Comparison of ENCODE assay signal across 16 mouse cellular contexts in genomic region chr10:75641721-75642222, GRCm38 (mm10). TPM values are rescaled to one million over a fixed set of nuclear protein-coding genes. Genes with fewer than 3 reads are reported as not detected.
DNase-seq lines count a peak whose midpoint lies in the region; ATAC-seq lines count a peak whose summit lies in the region.
"Had no signal": no experiment of that assay in that cellular context is flagged by ENCODE, and none has a peak within 500 bp of the region (broad histone marks: within the 10 kb centered on the region; RNA-seq: fewer than 3 reads in every experiment).

No protein-coding gene starts in this region.

- DNase-seq in right cerebral cortex, adult 18-20 months = peak; percentile 1
- no peak for DNase-seq in right cerebral cortex, adult 2 months (ENCODE audit: low spot score in 2 of 2)
- DNase-seq in cerebellum, adult 9-10 months = peak; percentile 51
- no peak for DNase-seq in frontal cortex, postnatal 10 days (ENCODE audit: low spot score in 2 of 2)
- no peak for DNase-seq in testis, postnatal 14 days (ENCODE audit: low spot score)
- no peak for DNase-seq in left cerebral cortex, adult 9 months (ENCODE audit: low spot score in 2 of 2)
- DNase-seq: adrenal gland, adult 8-10 months; gastrocnemius, postnatal 25 days; heart, postnatal 14 days; kidney, postnatal 4 days; left cerebral cortex, postnatal 4 days; lung, adult 18-20 months; thymus, postnatal 36 days had no signal

- peak; percentile 45 for ATAC-seq in activated CD4-positive, CD25-positive, alpha-beta regulatory T cell, adult 4 months
- ATAC-seq in megakaryocyte progenitor cell, adult 5-6 weeks (replicated peaks; ENCODE audit: poor library complexity) = peak; percentile 38
- ATAC-seq: hindbrain, embryonic 16.5 days had no signal

RNA-seq across cellular contexts. Expression of gene Susd2, which starts 2.0 kb away (rescaled TPM):
- 10 to 100 TPM in 1 of 2 experiments, 1 to 10 TPM in 1; 6.2 to 12.5 TPM for polyA plus RNA-seq in activated CD4-positive, CD25-positive, alpha-beta regulatory T cell, adult 4 months (2017; shearing (Covaris generic))
- 0.34 and 0.42 TPM in 2 replicates for total RNA-seq in megakaryocyte progenitor cell, adult 5-6 weeks (2015)
- total RNA-seq in megakaryocyte progenitor cell, adult 5-6 weeks (2017) = 0.27 TPM in 1 of 2 replicates, not detected in the other

RNA-seq across cellular contexts. Expression of gene Ggt5, which starts 52.6 kb away (rescaled TPM):
- under 1 TPM; 0.15 to 0.64 TPM for polyA plus RNA-seq in activated CD4-positive, CD25-positive, alpha-beta regulatory T cell, adult 4 months (2017; shearing (Covaris generic))
- total RNA-seq in megakaryocyte progenitor cell, adult 5-6 weeks (2015) = 0.29 and 1.4 TPM in 2 replicates
- 2.8 and 3.5 TPM in 2 replicates for total RNA-seq in megakaryocyte progenitor cell, adult 5-6 weeks (2017)

Comparison
In these comparisons a context has a peak if more than half of its experiments do, and no peak if none do; other contexts are left out.
1. DNase-seq: peak in right cerebral cortex, adult 18-20 months (single experiment) and cerebellum, adult 9-10 months (single experiment); none in right cerebral cortex, adult 2 months (0 of 2), frontal cortex, postnatal 10 days (0 of 2), testis, postnatal 14 days (single experiment) and left cerebral cortex, adult 9 months (0 of 2).